Mouse (Mus musculus) forebrain, embryonic 11.5 days (tissue): Measurements from ENCODE around the gene Grin2c. TPM values are rescaled to one million over a fixed set of nuclear protein-coding genes. Genes with fewer than 3 reads are reported as not detected.
A peak's percentile ranks its signal among the peaks of the same experiment; 100 is the strongest.

Experiments
- ATAC-seq: fragments of 200-750 bp; cut with Nextera tagmentation; replicated peaks from 2 replicates; pipeline ENCODE4 v1.8.0; 2017; ENCODE audit warnings: moderate TSS enrichment; ENCODE audit not compliant: low FRiP score
- DNase-seq: peaks from one replicate; pipeline ENCODE4 v3.0.0-alpha.2; 2017; ENCODE audit warnings: low spot score
- H3K27ac ChIP-seq: fragments of 300-500 bp; sonication (generic); 2 replicates; pipeline ENCODE4 v1.5.1; 2014; ENCODE audit warnings: low read depth, low read length
- H3K27me3 ChIP-seq: fragments of 300-500 bp; sonication (generic); 2 replicates; pipeline ENCODE4 v1.6.1; 2014; ENCODE audit warnings: mild to moderate bottlenecking, low read length, mixed read lengths; ENCODE audit not compliant: control insufficient read depth, insufficient read depth
- H3K36me3 ChIP-seq: fragments of 300-500 bp; sonication (generic); 2 replicates; pipeline ENCODE4 v1.6.1; 2014; ENCODE audit warnings: mild to moderate bottlenecking, low read length, moderate library complexity, mixed read lengths; ENCODE audit not compliant: control insufficient read depth, insufficient read depth
- H3K4me1 ChIP-seq: fragments of 300-500 bp; sonication (generic); replicated peaks from 2 replicates; pipeline ENCODE4 v1.6.1; 2014; ENCODE audit warnings: low read length, mixed read lengths; ENCODE audit not compliant: control insufficient read depth, insufficient read depth
- H3K4me2 ChIP-seq: fragments of 300-500 bp; sonication (generic); 2 replicates; pipeline ENCODE4 v1.6.1; 2014; ENCODE audit warnings: low read depth, mild to moderate bottlenecking, low read length, moderate library complexity, mixed read lengths; ENCODE audit not compliant: severe bottlenecking
- H3K4me3 ChIP-seq: fragments of 300-500 bp; sonication (generic); 2 replicates; pipeline ENCODE4 v1.5.1; 2014; ENCODE audit warnings: low read depth, low read length
- H3K9ac ChIP-seq: fragments of 300-500 bp; sonication (generic); 2 replicates; pipeline ENCODE4 v1.6.1; 2014; ENCODE audit warnings: low read length
- H3K9me3 ChIP-seq: fragments of 300-500 bp; sonication (generic); 2 replicates; pipeline ENCODE4 v1.6.1; 2016; ENCODE audit warnings: low read length, mixed read lengths; ENCODE audit not compliant: control insufficient read depth
- WGBS: fragments of 180-500 bp; shearing (Covaris S2); extraction: QIAGEN DNeasy Blood & Tissue Kit; methylation state at CpG from one replicate; pipeline ENCODE4 v1.1.7; 2014; 5-methylcytosine and 5-hydroxymethylcytosine counted together
- polyA plus RNA-seq: library from polyadenylated mRNA; unstranded; fragments of >200 nt; fragmentation: Nextera tagmentation; extraction: Ambion mirVana; gene quantifications from 2 replicates; pipeline ENCODE4 v1.2.1, GENCODE M21; 2014

Gene Grin2c
- 0.12 TPM in 1 of 2 replicates, not detected in the other for polyA plus RNA-seq

GRCm38 (mm10) chr11:115267061-115267883, at the start of gene Grin2c:
Grin2c (minus strand) TSS chr11:115267243.
- Histone ChIP-seq H3K4me1 (peaks cover 18% of the 10 kb centered on the region), H3K4me3 (peak within 1 kb of the TSS; percentile 28), H3K27ac (no peak within 1 kb of the TSS), H3K9ac (0 out of 2 replicates have a peak within 1 kb of the TSS, but pooled peaks have one; percentile 6), H3K9me3 (no peaks in the 10 kb centered on the region), H3K36me3 (no peaks in the 10 kb centered on the region), H3K4me2 (peak within 1 kb of the TSS; percentile 46), H3K27me3 (peaks cover 56% of the 10 kb centered on the region)
- ATAC-seq (no peak), DNase-seq (no peak)
- WGBS, result 6% methylated on average over 48 of the region's 50 CpGs

DNA sequence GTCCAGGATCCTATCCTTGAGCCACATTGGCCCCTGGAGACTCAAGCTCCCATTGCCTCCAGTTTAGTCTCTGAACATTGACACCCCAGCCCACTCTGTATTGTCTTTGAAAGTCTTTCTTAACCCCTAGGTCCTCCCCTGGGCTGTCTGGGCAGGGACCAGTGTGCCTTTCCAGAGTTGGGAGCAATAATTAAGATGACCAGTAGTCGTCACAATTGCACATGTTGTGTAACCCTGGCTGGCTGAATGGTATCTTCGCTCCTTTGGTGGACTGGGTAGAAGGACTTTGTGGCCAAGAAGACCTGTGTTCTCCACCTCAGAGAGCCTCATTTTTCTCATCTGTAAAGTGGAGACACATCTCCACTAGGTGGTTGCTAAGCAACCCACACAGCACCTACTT, 47.2 kb upstream of the Grin2c start:
- WGBS, result 44% methylated on average over 2 of the region's 2 CpGs
- DNase-seq (no peak), ATAC-seq (no peak)
- no peak overlapping the region for H3K4me3 ChIP-seq
- peaks cover 40% of the 10 kb centered on the region for H3K27me3 ChIP-seq
- no peak overlapping the region for H3K4me2 ChIP-seq
- H3K27ac ChIP-seq, result no peak overlapping the region
- H3K36me3 ChIP-seq, result no peaks in the 10 kb centered on the region
- H3K4me1 ChIP-seq, result no peaks in the 10 kb centered on the region
- H3K9me3 ChIP-seq, result no peaks in the 10 kb centered on the region
- H3K9ac ChIP-seq, result no peak overlapping the region

- Histone ChIP-seq H3K4me3 (no peak overlapping the region), H3K4me1 (peaks cover 4% of the 10 kb centered on the region; the same call in 1 of the 2 replicates), H3K4me2 (no peak overlapping the region), H3K9ac (no peak overlapping the region), H3K27me3 (no peaks in the 10 kb centered on the region), H3K27ac (no peak overlapping the region), H3K36me3 (no peaks in the 10 kb centered on the region), H3K9me3 (no peaks in the 10 kb centered on the region)
- DNase-seq, result no peak
- WGBS, result 71% methylated on average over 1 of the region's 1 CpGs
- no peak for ATAC-seq
These were observed 41.7 kb upstream of the Grin2c start for GRCm38 (mm10) chr11:115308781-115309180.

DNA sequence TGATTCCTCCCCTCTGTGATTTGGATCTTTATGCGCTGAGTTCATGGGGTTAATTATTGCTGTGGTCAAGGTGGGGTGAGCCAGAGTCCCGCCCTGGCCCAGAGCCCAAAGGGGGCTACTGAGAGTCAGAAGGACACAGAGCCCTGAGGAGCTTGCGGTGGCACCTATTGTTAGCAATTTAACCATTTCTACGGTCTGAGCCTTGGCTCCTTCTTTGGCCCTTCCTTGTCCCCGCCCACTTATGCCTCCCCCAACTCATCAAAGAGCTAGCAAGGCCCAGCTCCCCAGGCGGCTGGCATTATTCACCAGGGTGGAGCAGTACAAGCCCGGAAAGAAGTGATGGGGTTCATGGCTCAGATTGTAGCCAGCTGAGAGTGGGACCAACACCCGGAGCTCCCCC, 39.8 kb upstream of the Grin2c start, which contains the start of gene Otop2:
Otop2 (plus strand) TSS at position 301 of the 400 bp plus-strand sequence.
- Histone ChIP-seq H3K4me1 (peaks cover 4% of the 10 kb centered on the region; the same call in 1 of the 2 replicates), H3K36me3 (no peaks in the 10 kb centered on the region), H3K4me3 (no peak within 1 kb of the TSS), H3K27ac (no peak within 1 kb of the TSS), H3K9me3 (no peaks in the 10 kb centered on the region), H3K9ac (0 out of 2 replicates have a peak within 1 kb of the TSS, but pooled peaks have one; percentile 6), H3K4me2 (no peak within 1 kb of the TSS), H3K27me3 (no peaks in the 10 kb centered on the region)
- ATAC-seq, result no peak
- DNase-seq, result no peak
- WGBS, result 16% methylated on average over 8 of the region's 8 CpGs

DNA sequence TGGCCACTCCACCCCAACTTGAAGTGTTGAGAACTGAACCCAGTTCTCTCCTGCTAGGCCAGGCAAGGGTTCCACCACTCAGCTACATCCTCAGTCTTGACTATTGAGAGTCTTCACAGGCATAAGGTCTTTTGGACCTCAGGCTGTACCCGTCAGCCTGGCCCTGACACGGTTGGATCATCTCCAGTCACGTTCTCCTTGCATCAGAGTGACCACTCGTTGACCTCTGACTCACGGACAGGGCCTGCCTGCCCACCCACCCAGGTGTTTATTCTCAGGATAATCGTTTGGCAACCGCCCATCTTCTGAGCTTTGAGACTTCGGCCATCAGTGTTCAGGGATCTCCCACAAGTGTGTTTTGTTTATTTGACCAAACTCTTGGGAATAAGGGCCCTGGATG, 36.1 kb upstream of the Grin2c start:
- no peak overlapping the region for H3K4me2 ChIP-seq
- no peak overlapping the region for H3K9ac ChIP-seq
- H3K4me3 ChIP-seq, result no peak overlapping the region
- no peaks in the 10 kb centered on the region; the same call in 1 of the 2 replicates for H3K27me3 ChIP-seq
- DNase-seq (no peak), ATAC-seq (no peak)
- H3K27ac ChIP-seq, result no peak overlapping the region
- no peaks in the 10 kb centered on the region for H3K9me3 ChIP-seq
- H3K4me1 ChIP-seq, result peaks cover 4% of the 10 kb centered on the region; the same call in 1 of the 2 replicates
- WGBS, result 80% methylated on average over 8 of the region's 8 CpGs
- H3K36me3 ChIP-seq, result no peaks in the 10 kb centered on the region

DNA sequence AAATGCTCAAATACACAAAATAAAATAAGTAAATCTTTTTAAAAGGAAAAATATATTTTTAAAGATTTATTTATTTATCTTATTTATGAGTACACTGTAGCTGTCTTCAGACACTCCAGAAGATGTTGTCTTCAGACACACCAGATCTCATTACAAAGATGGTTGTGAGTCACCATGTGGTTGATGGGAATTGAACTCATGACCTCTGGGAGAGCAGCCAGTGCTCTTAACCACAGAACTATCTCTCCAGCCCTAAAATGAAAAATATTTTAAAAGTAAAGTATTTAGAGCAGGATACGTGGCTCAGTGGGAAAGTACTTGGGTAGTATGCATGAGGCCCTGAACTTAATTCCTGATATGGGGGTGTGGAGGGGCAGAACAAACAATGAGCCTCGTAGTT, 34.3 kb upstream of the Grin2c start:
- H3K36me3 ChIP-seq, result no peaks in the 10 kb centered on the region
- H3K4me3 ChIP-seq, result no peak overlapping the region
- H3K27me3 ChIP-seq, result peaks cover 3% of the 10 kb centered on the region; the same call in 1 of the 2 replicates
- 89% methylated on average over 2 of the region's 2 CpGs for WGBS
- DNase-seq, result no peak
- no peaks in the 10 kb centered on the region for H3K9me3 ChIP-seq
- no peaks in the 10 kb centered on the region for H3K4me1 ChIP-seq
- H3K4me2 ChIP-seq, result no peak overlapping the region
- H3K9ac ChIP-seq, result no peak overlapping the region
- no peak for ATAC-seq
- no peak overlapping the region for H3K27ac ChIP-seq

DNA sequence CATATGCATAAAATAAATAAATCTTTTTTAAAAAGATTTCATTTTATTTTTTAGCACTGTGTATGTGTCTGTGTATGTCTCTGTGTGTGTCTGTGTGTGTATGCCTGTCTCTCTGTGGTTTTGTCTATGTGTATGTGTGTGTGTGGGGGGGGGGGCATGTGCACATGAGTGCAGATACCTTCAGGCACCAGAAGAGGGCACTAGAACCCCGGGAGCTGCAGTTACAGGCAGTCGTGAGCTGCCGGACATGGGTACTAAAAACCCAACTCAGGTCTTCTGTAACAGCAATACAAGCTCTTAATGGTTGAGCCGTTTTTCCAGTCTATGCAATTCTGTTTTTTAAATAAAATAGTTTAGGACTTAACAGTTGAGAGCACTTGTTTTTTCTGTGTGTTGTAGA, 33.7 kb upstream of the Grin2c start:
- Histone ChIP-seq H3K27ac (no peak overlapping the region), H3K4me2 (no peak overlapping the region), H3K27me3 (peaks cover 3% of the 10 kb centered on the region; the same call in 1 of the 2 replicates), H3K36me3 (no peaks in the 10 kb centered on the region), H3K4me3 (no peak overlapping the region), H3K9ac (no peak overlapping the region), H3K9me3 (no peaks in the 10 kb centered on the region), H3K4me1 (no peaks in the 10 kb centered on the region)
- ATAC-seq (no peak), DNase-seq (no peak)
- 84% methylated on average over 4 of the region's 4 CpGs for WGBS

DNA sequence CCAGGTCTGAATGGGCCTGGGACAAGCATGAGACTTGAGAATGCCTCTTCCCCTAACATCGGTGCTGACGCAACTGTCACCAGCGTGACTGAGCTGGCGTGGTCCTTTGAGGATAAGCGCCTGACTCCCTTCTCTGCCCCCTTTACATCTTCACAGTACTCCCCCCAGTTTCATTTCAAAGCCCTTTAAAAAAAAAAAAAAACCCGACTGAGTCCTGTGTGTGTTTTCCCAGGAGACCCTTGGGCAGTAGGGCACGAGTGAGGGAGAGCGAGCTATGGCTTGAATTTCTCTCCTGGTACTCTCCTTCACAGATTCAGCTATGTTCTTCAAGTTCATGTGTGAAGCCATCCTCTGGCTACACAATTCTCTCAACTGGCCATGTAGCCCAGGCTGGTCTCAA, 31.1 kb upstream of the Grin2c start:
- DNase-seq (no peak), ATAC-seq (no peak)
- Histone ChIP-seq H3K4me3 (no peak overlapping the region), H3K36me3 (no peaks in the 10 kb centered on the region), H3K27me3 (peaks cover 3% of the 10 kb centered on the region; the same call in 1 of the 2 replicates), H3K27ac (no peak overlapping the region), H3K9me3 (no peaks in the 10 kb centered on the region), H3K9ac (no peak overlapping the region), H3K4me2 (no peak overlapping the region), H3K4me1 (no peaks in the 10 kb centered on the region)
- WGBS, result 65% methylated on average over 8 of the region's 8 CpGs
